Mouse (Mus musculus) kidney, adult 11 months (tissue): ENCODE data around the gene Nin.

ENCODE experiments used
- DNase-seq: peaks from one replicate; pipeline ENCODE4 v3.0.0; 2022

Nin gene

GRCm38 (mm10) chr12:70118721-70119345, 5.3 kb upstream of the Nin start:
- DNase-seq: no peak

DNA sequence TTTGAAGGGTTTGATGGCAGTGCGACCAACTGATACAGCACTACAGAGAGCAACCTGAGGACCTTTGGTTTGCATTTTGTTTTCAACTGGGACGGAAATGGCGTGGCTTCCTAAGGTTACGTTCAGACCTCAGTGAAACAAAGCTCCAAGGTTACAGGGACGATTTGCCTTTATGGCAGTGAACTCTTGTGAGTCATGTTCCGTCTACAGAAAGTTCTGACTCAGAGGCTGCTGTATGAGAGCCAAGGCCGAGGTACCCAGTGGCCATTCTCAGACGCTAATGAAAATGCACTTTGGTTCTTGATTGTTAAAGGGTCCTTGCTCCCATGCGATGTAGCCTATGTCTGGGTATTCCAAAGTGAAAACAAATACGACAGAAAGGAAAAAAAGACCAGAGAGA, 3.6 kb upstream of the Nin start:
- DNase-seq: no peak

GRCm38 (mm10) chr12:70112090-70112383, 1.5 kb downstream of the Nin start:
- DNase-seq: no peak

DNA sequence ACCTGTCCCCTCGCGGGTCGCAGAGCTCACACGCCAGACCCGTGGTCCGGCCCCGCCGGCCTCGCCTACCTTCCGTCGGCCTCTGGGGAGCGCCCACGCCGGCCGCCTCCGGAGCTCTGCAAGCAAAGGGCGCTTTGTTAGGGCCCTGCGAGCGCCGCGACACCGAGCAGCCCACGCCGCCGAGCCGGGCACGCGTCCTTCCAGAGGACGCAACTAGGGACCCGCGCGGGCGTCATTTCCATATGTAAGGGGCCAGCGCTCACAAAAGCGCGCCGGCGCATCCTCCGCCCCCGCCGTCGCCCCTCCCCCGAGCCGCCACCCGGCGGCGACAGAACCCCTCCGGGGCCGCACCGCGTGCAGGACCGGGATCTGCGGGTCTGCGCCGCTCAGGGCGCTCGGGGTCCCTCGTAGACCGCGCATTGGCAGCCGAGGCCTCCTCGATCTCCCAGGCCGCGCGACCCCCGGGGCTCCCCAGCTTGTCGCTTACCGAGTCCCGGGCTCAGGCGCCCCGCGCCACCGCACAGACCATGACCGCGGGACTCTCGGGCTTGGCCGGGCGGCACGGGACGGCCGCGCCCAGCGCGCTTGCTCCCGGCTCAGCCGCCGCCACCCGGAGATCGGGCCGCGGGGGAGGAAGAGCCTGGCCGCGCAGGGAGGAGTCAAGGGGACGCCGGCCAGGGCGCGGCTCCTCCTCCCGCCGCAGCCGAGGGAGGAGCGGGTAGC, 2.0 kb downstream of the Nin start:
- peak; percentile 59 for DNase-seq

DNA sequence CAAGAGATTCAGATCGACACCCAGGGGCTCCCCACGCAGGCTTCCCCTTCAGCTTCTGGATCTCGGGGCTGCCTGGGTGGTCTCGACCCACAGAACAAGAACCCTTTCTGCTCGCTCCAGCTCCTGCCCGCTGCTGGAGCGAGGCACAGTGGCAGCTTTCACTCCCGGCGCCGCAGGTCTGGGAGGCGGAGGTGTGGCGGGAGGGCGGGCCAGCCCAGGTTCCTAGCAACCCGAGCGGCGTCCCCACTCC, 2.5 kb downstream of the Nin start:
- DNase-seq: no peak

DNA sequence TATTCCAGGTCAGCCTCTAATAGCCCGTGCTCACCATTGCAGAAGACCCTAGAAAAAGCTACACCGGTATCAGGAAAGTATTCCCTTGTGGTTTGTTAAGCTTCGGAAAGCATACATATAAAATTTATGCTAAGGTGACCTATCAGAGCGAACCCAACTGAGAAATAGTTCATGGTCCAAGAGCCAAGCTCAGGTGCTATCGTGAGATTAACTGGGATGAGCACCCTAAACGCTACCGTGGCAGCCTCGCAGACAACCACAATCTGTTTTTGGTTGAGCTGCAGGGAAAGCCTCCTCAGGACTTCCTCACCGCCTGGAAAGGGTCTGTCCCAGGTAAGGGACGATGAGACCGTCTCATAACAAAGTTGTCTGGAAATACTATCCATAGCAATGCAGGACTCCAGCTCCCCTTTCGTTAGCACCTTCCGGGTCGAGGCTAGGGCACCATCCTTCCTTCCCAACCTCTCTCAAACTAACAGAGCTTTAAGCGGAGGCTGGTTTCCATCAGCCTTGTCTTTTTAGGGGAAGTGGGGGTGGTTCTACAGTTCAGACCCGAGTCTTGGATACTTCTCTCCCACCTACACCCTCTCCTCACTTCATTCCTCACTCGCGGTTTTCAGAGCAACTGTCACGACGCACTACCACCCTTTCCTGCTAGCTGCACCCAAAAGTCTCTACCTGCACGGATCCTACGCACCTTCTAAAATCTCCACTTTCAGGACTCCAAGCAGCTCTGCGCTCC, 3.0 kb downstream of the Nin start:
- DNase-seq: no peak

DNA sequence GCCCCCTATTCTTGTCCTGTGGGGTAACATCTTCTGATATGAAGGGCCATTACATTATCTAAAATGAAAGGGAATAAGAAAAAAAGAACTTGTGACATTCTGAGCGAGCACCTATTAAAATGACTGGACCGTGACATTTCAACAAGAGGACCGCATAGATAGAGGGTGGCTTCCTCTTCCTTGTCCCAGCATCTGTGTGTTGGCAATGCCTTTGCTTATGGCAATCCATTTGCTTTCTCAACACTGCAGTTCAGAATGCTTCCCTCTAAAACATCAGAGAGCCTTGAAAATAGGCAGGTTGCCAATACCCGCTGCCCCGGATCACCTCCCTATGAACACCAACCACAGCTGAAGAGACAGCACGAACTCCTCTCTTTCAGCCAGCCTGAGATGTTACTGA, 3.6 kb downstream of the Nin start:
- no peak for DNase-seq

DNA sequence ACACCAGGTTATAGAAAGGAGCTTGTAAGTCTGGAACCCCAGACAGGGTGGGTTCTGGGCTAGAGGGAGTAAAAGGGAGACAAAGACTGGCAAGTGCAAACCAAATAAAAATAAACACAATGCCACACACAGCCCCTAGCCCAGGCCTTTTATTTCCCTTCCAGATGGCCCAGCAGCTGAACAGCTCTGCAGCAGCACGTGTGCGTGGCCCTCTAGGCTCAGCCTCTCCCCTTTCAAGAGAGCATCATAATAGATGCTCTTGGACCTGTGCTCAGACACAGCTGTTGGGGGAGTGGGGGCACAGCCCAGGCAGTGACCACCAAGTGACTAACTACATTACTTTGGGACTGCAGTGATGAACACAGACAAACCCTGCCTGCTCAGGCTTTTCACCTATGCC, 5.4 kb downstream of the Nin start:
- no peak for DNase-seq

DNA sequence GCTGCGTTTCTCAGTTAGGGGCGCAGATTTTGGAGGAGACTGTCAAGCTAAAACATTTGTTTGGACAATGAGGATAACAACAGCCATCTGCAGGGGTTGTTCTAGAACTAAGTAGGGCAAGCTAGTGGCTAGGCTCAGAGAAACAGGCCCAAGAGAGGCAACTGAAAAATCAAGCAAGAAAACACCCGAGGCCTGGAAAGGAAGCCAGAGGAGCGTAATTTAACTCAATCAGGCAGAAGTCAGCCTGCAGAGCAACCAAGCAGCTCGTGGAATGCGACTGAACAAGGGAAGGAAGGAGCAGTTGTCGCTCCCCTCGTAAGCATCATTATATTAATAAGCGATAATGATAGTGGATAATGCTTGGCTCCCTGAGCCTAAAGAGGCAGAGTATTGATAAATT, 7.0 kb downstream of the Nin start:
- DNase-seq: no peak

DNA sequence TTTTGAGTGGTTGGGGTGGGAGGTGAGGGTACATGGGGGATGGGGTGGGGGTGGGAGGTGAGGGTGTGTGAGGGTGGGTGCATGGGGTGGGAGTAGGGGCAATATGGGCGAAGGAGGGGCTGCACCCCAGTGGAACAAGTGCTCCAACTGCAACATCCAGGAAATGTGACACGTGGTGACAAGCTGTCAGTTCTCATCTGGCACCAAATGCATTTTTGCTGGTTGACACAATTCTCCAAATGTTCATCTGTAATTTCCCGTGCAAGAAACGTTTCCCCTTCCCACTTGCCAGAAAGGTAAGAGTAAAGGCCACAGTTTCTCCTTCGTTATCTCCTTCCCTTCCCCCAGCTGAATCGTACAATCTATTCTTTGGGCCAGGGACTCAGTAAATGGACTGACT, 7.6 kb downstream of the Nin start:
- DNase-seq: no peak

DNA sequence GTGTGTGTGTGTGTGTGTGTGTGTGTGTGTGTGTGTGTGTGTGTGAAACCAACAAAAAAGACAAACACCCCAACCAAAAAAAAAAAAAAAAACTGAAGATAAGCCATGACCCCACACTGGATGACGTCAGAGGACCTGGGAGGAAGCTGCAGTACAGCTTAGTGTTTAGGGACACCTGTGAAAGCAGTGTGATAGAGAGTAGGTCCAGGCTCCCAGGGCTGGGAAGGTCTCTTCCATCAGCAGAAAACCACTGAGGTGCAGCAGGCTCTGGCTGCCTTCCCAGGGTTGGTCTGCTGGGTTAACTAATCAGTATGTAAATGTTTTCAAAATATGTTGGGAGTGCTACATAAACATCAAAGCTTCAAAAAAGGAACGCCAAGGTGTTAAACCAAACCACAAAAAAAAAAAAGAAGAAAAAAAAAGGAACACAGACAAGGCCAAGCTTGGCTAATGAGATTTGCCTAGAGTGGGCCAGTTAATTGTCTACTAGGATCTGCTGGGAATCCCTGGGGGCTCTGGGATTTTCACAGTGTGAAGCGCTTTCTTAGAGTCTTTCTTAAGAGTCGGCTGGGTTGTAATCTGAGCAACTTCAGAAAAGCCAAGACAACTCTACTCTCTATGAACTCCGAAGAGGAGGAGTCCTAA, 8.6 kb downstream of the Nin start:
- peak; percentile 67 for DNase-seq

- peak; percentile 42 for DNase-seq
Observed at GRCm38 (mm10) chr12:70104199-70104598, 9.3 kb downstream of the Nin start.

DNA sequence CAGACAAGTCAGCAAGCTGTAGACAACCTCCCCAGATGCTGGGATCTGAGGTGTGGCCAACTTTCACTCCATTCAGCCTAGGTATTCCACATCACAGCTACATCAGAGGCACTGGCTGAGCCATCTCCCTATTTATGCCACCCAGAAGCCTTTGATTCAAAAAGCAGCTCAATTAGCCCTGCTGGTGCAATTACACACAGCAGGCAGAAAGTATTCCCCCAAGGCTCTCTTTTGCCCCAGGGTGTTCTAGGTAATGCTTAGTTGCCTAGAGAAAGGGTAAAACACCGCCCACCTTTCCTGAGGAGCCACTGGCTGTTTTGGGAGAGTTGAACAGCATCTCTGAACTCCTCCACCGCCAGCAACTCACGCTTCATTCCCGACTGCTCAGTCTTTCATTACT, 10.3 kb downstream of the Nin start:
- DNase-seq: no peak

GRCm38 (mm10) chr12:70102426-70102825, 11.1 kb downstream of the Nin start:
- DNase-seq: no peak

DNA sequence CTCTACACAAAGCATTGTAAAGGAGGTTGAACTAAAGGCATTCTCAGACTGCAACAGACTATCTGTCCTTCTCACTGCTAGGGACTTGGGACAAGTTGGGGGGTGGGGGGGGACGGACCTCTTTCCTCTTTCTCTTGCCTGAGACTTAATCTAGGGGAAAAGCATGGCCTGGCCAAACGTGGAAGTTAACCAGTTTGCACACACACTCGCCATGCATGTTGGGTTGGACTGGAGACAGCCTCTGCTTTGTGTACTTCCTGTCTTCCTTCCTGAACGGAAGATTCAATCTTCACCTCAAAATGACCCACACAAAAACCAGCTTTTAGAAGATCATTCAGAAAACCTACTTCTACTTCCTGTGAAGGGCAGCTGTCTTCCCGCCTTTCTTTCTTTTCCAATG, 11.7 kb downstream of the Nin start:
- no peak for DNase-seq

DNA sequence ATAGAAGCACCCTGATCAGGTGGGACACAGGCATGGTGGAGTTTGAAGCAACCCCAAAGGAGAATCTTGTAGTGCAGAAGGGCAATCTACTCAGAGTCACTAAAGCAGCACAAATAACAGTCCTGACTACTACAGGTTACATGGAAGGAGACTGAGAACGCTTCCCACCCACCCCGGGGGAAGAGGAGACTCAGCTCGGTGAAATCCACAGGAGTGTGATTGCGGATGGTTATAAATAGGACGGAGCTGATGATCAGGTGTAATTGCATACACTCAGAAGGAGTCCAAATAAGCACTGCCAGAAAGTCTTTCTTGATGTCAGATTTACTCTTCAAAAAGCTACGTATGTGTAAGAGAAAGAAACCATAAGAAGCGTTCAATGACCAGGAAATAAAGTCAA, 15.6 kb downstream of the Nin start:
- no peak for DNase-seq

DNA sequence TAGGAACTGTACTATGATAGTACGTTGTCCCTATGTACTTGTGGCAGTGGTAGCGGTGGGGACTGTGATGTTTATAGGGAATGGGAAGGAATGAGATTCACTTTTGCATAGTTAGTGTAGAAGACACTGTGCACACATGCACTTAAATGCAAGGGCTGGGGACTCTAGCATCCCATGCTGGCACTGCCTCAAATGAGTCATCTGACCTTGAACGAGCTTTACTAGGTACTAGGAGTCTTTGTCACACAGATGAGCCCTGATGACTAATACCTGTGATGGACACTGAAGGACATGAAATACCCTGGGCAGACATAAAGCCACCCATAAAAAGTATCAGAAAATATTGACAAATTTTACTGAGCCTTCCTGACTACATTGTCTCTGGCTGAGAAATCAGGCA, 16.2 kb downstream of the Nin start:
- DNase-seq: no peak

- no peak for DNase-seq
Observed at GRCm38 (mm10) chr12:70093266-70093893, 20.1 kb downstream of the Nin start.

GRCm38 (mm10) chr12:70088297-70088696, 25.2 kb downstream of the Nin start:
- DNase-seq: no peak

- DNase-seq: no peak
Observed at GRCm38 (mm10) chr12:70085351-70085750, 28.2 kb downstream of the Nin start.

- no peak for DNase-seq
Observed at GRCm38 (mm10) chr12:70084198-70084597, 29.3 kb downstream of the Nin start.

- no peak for DNase-seq
Observed at GRCm38 (mm10) chr12:70083737-70084136, 29.8 kb downstream of the Nin start.

DNA sequence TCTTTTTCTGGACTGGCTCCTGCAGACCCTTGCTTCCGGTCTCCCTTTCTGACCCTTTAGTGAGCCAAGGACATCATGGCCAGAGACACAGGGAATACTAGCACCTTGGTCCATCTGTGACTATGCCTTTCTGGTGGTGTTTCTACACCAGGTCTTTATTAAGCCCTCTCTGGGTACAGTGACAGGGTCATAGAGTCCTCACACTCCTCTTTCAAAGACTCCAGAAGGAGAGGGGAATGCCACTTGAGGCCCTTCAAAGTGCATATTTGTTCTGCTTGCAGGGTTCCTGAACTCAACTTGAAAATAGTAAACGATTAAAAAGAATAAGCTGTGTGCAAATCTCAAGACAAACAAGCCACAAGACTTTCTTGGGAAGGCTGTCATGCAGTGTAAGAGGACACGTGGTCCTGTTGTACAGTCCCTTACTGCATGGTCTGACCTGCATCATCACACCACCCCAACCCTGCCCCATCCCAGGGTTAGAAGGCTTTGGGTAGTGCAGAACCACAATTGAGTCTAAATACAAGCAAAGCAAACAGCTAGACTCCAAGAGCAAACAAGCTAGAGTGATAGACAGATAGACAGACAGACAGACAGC, 30.5 kb downstream of the Nin start:
- DNase-seq: no peak
